Mouse (Mus musculus) layer of hippocampus, adult 9-11 months (tissue): ENCODE results near the gene Vcan.
A peak's percentile ranks its signal among the peaks of the same experiment; 100 is the strongest.

Experiments
- DNase-seq: peaks from one replicate; pipeline ENCODE4 v3.0.0; 2022

Gene Vcan

DNA sequence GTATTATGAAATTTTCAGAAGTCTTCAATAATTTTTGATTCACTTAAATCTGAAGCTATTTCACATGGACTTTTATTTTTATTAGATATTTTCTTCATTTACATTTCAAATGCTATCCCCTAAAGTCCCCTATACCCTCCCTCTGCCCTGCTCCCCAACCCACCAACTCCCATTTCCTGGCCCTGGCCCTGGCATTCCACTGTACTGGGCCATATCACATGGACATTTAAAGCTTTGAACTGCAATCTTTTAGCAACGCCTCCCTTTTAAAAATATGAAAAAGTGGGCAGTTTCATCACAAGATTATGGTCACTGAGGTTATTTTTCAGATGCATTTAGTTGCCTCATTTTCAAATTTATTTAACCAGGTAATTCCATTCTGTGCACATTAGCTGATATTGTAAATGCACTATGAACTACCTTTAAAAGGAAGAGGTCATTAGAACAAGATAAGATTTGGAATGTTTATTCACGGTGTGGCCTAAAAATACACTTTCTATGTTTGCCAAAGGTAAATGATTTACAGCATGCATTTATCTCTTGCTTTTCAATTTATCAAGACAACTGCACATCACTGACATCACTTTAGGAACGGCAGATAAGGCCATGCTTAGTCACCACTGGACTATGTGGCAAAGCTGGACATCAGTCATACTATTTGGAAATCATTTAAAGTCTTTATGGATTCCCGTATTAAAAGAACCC lies 32.7 kb downstream of the Vcan start:
- DNase-seq = no peak

DNA sequence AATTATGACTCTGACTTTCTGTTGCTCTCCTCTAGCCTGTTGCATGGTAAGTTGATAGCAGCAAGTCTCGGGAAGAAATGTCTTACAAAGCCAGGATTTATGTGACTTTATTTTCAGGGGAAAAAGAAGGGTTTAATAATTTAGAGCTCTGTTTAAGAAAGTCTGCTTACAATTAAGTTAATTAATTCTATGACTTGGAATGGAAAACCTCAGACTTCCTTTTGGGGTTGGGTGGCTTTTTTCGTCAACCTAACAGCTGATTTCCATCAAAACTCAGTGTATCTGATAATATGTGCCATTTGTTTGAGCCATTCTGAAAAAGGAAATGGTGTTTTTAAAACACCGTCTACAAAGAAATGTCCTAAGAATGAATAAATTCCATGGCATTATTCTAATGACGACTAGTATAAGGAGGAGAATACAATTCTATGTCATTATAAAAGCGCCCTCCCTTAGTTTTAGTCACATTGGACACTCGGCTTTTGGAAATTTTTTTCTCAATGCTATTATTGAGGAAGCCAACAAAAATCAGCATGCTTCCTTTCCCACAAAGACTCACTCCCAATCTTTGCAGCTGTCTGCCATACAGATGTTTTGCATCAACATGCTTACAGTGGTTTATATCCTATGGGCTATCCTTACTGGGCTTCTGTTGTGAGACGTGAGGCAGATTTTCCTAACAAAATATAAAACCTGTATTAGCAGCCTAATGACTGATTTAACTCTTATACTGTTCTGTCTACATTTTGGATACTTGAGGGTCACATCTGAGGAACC lies 34.0 kb downstream of the Vcan start:
- DNase-seq = no peak

DNA sequence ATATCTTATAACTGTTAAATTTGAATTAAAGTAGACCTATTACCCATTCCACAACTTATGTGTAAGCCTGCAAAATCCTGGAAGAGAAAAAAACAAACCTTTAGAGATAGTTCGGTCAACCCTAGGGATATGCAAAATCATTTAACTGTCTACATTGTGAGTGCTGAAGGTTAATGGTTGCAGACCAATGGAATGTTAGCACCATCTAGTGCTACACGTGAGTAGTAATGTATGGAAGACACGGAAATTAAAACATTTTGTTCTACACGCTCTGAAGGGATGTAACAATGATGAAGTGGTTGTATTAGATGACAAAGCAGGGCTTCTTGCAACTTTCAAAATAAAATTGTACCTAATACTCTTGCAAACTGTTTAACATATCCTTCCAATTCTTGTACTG lies 39.9 kb downstream of the Vcan start:
- no peak for DNase-seq

DNA sequence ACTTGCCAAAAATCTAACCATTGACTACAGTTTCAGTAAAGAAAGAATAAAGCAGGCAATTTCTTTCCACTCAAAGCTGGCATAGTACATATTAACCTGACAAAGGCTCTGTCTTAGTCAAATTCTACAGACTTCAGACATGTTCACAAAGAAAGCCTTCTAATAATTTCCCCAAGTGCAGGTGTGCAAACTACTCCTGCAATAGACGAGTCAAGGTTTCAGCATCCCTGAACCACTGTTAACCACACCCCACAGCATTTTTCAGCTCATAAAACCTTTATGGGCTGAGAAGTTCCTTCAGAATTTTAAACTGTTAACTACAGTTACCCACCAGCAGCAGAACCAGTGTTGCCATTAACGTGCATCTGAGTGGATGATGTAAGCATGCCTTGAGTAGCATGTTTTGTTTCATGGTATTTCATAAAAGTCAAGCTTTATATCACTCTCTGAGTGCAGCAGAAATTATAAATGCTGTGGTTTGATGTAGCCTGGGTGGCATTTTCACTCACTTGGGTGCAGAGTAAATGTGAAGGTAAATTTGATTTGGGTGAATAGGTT lies 42.2 kb downstream of the Vcan start:
- no peak for DNase-seq

DNA sequence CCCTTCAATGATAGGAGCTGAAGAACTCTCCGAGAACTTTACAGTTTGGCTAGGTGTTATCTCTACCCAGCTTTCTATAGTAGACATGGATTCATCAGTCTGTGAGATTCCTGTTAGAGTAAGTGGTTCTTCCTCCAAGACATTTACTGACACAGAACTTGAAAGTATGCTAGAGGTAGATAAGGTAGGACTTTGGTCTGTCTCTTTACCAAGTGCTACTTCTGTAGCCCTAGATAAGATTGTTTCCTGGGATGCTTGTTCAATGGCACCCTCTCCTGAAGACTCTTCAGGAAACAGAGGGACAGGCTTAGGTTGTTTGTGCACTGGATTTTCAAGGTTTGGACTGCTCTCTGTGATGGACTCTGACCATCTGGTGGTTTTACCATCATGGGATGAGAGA lies 49.7 kb downstream of the Vcan start:
- no peak for DNase-seq

DNA sequence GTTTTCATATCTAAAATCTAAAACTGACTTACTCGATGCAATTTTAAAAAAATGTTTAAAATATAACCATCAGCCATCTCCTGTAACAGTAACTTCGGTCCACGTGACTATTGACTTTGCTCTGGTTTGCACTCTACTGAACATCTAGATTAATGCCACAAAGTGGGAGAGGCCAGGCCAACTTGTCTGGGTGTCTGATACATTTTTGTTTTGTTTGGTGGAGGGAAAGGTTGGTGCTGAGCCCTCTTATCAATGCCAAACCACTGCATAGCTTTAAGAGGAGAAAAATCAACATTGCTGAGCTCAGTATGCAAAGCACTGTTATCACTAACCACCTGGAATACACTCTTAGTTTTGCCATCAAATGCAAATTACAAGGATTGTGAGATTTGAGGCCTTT lies 58.8 kb downstream of the Vcan start:
- DNase-seq = no peak

DNA sequence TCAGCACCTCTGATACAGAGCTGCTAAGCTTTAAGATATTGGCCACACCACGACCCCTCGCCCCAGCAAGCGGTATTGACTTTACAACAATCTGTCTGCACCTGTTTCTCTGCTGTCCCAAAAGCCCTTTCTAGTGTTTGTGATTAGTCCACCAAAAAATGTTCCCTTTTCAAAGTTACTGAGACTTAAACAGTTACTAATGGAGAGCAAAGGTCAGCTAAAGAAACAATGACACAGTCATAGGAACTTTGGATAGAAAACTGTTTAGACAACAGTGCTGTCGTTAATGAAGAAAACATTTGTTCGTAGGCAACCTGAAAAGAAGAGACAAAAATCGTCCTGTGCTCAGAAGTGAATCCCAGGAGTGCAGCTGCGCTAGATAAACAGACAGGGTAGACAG lies 60.1 kb downstream of the Vcan start:
- DNase-seq = no peak

DNA sequence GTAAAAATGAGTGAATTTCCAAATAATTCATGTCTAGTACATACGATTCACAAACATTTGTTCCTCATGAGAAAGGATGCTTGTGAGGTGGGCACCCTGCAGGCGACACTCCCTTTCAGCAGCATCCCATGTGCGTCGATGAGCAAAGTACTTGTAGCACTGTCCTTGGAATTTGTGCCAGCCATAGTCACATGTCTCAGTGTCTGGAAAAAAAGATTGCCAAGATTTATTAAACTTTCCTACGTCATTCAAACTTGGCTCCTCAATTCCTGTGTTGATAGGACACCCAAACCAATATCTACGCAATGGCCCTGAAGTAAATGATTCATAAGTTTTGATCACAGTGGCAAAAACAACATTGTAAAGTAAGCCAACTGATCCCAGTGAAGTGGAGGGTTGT lies 62.6 kb downstream of the Vcan start:
- no peak for DNase-seq

DNA sequence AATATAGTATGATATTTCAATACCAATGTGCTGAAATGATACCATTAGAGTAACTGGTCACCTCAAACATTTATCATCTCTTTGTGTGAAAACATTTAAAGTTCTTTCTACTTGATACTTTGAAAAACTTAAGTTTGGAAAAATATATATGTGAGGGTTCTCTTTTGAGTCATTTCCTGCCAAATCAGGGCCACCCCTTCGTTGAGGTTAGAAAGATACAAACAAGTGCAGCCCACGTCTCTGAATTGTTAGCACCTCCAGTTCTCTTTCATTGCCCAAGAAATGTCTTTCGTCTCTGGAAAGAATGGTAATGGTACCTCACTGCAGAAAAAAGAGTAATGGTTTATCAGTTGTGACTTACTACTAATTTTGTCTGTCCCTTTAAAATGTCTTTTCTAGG lies 71.8 kb downstream of the Vcan start:
- DNase-seq = no peak

DNA sequence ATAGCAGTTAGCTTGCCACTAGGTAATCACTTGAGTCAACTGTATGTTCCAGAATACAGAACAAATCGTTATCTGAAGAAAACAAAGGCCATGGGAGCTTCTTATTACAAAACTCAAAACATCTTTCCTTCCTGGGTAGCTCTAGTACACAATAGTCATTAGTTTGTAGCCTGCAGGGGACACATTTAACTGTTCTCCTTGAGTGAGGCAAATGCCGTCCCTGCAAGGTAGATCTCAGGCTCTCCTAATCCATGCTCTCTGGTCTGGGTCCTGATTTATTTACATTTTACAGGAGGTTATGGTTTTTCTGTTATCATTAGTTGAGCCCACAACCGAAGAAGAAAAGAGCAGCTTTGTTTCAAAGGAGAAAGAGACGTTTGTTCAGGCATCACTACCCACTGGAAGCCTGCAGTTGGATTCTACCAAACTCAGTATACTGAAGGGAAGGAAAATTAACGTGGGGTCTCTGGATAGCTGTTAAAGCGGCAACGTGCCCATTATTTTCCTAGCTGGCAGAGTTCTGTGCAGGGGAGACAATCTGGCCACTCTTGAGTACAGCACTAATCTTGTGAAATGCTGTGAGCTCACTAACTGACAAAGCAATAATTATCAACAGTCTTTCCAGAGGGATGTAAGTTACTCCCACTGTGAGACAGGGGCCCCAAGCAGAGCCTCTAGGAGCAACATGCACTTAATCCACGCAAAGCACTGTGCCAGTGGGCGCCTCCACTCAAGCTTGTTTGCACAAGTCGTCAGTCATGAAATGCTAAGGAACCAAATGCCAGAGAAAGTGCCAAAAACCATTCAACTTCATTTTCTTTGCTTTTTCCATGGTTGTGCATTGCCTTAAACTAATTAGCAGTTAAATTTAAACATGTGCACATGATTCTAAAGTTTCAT lies 73.1 kb downstream of the Vcan start:
- no peak for DNase-seq

DNA sequence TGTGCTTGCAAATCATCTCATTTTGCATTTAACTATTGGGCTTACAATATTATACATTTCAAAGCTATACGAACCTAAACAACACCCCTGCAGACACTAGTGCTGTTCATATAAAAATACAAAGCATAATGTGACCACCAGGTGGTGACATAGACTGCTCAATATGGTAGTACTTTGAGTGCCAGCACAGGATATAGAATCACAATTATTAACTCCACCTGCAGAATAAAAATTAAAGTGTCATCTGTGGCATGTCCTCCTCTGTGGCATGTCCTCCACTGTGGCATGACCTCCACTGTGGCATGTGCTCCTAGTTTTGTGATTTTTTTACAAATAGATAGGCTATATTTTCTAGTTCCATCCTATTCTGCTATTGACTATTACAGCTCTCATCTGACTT lies 74.2 kb downstream of the Vcan start:
- no peak for DNase-seq

DNA sequence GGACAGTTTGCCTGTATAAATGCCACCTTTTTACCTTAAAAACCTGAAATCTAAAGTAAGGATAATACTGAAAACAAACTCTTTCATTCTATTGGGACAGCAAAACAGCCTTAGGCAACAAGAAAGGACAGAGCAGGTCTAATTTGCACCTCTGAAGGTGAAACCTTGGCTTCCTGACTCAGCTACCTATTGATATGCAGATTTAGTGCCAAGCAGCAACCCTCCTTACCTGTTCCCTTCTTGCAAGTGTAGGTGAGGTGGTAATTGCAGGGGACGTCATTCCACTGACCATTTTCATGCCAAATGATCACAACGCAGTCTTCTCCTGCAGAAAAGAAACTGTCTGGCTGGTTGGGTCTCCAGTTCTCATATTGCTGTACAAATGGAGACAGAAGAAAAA lies 80.6 kb downstream of the Vcan start:
- no peak for DNase-seq

DNA sequence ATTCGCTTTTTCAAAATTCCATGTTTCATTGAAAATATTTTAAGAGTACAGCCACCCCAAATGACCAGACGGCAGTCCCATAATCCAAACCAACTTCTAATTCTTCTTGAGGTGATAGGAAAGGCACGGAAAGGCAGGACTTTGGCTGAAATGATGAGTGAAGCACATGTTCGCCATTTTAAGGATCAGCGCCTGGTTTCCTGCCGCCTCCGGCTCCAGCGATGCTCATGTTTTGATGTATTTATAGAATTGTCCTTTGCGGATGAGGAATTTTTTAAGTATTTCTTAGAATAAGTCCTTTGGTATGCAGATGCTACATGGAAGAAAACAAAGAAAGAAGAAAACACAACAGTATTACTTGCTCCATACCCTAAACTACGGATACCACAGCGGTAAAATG lies 85.3 kb downstream of the Vcan start:
- DNase-seq = no peak

DNA sequence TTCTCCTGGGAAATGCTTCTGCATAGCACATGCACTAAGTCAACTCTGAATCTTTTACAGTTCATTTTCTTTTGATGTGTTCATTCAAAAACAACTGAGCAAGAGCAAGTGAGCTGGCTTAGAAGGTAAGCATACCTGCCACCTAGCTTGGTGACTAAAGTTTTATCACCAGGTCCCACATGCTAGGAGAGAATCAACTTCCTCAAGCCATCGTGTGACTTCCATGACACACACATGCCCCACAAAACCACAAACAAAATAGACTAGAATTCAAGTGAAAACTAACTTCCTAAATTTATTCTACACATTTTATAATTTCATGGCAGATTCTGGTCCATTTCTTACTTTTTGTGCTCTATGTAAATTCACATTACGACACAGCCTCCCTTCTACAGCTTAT lies 89.0 kb downstream of the Vcan start:
- DNase-seq = no peak

DNA sequence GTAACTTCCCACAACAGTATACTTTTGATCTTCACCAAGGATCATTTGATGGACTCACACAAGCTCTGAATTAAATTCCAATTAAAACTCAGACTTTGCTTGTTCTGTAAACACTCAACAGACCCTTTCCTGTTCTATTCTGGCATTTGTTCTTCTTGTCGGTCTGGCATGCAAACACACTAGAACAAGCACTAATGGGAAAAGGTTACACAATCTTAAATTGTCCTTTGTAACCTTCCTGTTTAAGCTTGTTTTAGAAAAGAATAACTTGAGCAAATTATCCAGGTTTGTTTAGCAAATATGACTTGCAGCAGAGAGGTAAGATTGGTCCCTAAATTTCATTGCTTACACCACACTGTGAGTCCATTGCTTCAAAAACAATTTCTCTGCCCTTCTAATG lies 89.5 kb downstream of the Vcan start:
- DNase-seq = no peak

DNA sequence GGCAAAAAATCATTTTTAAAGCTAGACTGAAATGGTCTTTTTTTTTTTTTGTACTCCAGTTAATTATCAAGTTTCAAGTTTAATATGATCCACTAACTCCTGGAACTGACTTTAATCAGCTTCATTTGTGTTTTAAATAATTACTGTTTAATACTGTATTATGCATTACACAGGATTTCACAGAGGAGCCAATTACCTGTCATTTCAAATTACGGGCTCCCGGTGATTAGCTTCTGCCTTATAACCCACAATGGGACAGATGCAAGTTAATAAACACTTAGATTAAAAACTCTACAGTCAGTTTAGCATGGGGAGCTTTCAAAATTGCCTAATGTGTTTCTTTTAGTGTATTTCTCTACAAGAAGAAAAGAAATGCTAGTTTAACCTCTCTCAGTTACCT lies 96.7 kb downstream of the Vcan start:
- DNase-seq = no peak

DNA sequence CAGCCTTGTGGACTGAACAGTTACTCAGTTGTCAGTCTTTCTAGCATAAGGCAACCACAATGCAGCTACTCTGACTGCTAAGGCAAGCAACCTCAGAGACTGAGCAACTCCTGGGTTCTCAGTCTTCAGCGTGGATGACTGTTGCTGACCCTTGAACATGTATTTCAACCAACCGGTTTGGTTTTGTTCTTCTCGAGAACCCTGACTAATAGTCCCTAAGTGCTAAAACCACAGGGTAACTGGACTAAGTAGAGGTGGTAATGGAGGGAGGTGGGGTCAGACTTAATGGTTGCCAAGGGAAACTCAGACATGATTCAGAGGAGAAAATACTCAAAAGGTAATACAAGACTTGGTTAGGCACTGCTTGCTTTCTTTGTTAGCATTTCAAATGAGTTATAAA lies 105.3 kb downstream of the Vcan start:
- DNase-seq = no peak

DNA sequence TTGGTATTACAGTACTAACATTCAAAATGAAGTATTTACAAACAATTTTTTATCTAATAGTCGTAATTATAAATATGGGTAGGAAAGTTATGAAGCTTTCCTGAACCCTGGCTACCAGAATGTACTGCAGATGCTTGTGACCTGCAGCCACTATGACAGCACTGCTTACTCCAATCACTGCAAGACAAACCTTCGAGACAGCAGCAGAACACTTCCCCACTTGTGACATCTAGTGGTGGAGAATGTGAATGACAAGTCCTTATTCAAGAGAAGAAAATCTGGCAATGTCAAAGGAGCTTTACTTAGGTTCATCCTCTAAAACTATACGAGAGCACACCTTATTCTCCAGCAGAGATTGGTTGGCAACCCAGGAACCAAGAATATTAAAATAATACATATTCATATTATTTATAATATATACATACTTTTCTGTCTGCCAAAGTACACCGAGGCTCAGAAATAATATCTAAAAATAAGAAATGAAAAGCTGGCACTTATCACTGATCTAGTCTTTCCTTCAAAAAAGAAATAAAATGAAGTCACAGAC lies 108.1 kb downstream of the Vcan start:
- DNase-seq = peak; percentile 23

DNA sequence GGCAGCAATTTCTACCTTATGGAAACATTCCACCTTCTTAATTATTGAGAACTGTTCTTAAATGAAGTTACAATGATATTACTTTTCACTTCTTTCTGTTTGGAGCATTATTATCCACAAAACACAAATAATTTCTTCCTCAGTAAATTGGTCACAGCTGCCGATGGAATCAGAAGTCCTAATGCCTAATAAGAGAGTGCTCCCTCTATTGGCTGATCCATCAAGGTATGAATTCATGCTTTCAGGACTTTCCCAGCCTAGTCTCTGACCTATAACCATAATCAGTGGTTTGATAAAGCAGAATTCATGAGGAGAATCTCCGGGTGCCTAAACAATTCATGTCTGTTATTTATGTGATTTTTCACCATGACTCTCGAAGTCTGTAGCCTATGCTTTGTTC lies 123.2 kb downstream of the Vcan start:
- no peak for DNase-seq

DNA sequence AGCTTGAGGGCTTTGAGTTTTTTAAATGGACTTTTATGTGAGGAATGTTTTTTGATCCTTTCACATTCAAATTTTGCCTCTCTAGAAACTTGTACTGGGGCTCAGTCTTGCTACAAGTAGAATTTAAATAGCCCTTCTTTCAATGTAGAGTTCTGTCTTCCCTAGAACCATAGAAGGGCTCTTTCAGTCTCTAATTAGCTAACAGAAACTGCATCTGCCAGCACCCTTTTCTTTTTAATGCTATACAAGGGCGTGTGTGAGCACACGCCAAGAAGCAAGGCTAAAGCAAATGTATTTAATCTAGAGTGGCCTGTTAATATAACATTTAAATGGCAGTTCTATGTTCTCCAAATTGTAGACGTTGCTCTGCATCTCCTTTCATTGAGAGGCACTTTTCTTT lies 134.9 kb downstream of the Vcan start:
- DNase-seq = no peak
